Mouse (Mus musculus) stomach, postnatal 0 days (tissue): ENCODE data around the gene Cdca7.

Source experiments
- CTCF ChIP-seq: IDR thresholded peaks from 2 replicates; pipeline ENCODE4 v1.5.1; 2016; ENCODE audit warnings: antibody characterized with exemption, low read depth, mild to moderate bottlenecking, moderate library complexity
- EP300 ChIP-seq: optimal IDR thresholded peaks from 2 replicates; pipeline ENCODE3; 2016; ENCODE audit warnings: antibody characterized with exemption

DNA sequence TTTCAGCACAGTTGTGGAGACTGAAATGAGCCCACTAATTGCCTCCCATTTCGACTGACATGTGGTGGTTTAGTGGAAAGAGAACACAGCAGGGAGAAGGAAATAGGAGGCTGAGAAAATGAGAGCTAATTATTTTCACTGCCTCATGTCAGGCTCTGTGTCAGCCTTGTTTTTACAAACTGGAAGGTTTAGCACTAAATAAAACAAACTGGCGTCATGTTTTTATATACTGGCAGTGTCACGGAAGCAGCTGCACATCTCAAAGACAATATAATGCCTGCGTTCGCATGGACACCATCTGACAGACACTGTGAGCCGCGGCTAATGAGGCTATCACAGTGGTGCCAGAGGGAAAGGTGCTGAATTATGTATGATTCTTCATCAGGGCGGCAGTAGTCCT, 49.2 kb upstream of the Cdca7 start:
- no peak for TF ChIP-seq CTCF
- no peak for TF ChIP-seq EP300
